Mouse (Mus musculus): Measurements from ENCODE around the gene Gpr68. TPM values are rescaled to one million over a fixed set of nuclear protein-coding genes. Genes with fewer than 3 reads are reported as not detected.

Gene Gpr68
- polyA plus RNA-seq, 1 experiment from 2014 or later: 0.55 TPM

DNA sequence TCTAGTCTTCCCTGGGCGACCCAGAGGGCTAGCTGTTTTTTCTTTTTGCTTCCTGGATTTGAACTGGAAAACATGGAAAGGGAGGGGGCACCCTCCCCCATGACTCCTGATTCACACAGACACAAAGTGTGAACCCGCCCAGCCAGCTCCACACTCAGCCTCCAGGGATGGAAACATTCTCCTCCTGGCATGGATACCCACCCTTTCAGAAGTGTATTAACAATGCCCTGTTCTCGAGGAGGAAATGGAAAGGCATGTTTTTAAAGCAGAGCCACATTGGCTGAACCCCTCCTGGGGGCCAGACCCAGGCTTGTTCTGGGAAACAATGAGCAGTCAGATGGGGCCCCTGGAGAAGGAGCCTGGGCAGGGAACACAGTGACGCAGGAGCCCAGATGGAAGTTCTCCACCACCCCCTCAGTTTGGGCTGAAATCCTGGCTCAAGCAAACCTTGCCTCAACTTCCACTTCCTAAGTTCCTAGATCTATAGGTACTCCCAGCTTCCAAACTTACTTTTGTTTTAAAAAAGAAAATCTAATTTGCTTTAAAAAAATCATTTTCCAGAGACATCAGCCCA is 39.9 kb downstream of the Gpr68 start:
- WGBS: 56% methylated on average over 4 of the region's 4 CpGs
- no peak for ATAC-seq

DNA sequence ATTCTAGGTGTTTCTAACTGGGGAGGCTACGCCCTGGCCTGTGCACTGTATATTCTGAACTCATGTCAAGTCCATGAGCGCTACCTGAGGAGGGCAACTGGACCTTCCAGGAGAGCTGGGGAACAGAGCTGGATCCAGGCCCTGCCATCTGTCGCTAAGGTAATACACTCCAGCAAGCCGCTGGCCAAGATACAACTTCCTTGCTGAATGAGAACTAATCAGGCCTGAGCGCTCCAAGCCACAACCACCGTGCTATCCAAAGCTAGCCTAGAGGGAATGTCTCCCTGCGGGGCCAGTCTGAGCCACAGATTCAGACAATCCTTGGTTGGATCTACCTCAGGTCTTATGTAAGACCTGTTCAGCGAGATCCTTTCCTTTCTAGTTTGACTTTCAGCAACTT is 40.9 kb downstream of the Gpr68 start:
- 86% methylated on average over 8 of the region's 8 CpGs for WGBS
- Histone ChIP-seq H3K9ac (ENCODE audit: low read length) (no peak overlapping the region), H3K4me3 (ENCODE audit: low read depth, low read length) (no peak overlapping the region), H3K4me2 (ENCODE audit: low read length) (no peak overlapping the region), H3K4me1 (ENCODE audit: control insufficient read depth, insufficient read depth, low read length) (peaks cover 4% of the 10 kb centered on the region; the same call in 1 of the 2 replicates), H3K36me3 (ENCODE audit: control insufficient read depth, insufficient read depth, low read length) (no peaks in the 10 kb centered on the region), H3K9me3 (replicated peaks; ENCODE audit: control insufficient read depth, low read length) (no peaks in the 10 kb centered on the region), H3K27me3 (replicated peaks; ENCODE audit: control insufficient read depth, insufficient read depth, low read length) (no peaks in the 10 kb centered on the region), H3K27ac (ENCODE audit: low read depth, low read length) (no peak overlapping the region)
- ATAC-seq: no peak
- DNase-seq (ENCODE audit: low spot score): no peak

More for the DNA sequence above, 39.9 kb downstream of the Gpr68 start:
- no peaks in the 10 kb centered on the region for H3K9me3 ChIP-seq (replicated peaks; ENCODE audit: control insufficient read depth, low read length)
- no peak overlapping the region for H3K27ac ChIP-seq (ENCODE audit: low read depth, low read length)
- no peak for DNase-seq (ENCODE audit: low spot score)
- no peak overlapping the region for H3K4me2 ChIP-seq (ENCODE audit: low read length)
- H3K4me3 ChIP-seq (ENCODE audit: low read depth, low read length): no peak overlapping the region
- no peak overlapping the region for H3K9ac ChIP-seq (ENCODE audit: low read length)
- peaks cover 4% of the 10 kb centered on the region; the same call in 1 of the 2 replicates for H3K4me1 ChIP-seq (ENCODE audit: control insufficient read depth, insufficient read depth, low read length)
- H3K36me3 ChIP-seq (ENCODE audit: control insufficient read depth, insufficient read depth, low read length): no peaks in the 10 kb centered on the region
- no peaks in the 10 kb centered on the region for H3K27me3 ChIP-seq (replicated peaks; ENCODE audit: control insufficient read depth, insufficient read depth, low read length)

DNA sequence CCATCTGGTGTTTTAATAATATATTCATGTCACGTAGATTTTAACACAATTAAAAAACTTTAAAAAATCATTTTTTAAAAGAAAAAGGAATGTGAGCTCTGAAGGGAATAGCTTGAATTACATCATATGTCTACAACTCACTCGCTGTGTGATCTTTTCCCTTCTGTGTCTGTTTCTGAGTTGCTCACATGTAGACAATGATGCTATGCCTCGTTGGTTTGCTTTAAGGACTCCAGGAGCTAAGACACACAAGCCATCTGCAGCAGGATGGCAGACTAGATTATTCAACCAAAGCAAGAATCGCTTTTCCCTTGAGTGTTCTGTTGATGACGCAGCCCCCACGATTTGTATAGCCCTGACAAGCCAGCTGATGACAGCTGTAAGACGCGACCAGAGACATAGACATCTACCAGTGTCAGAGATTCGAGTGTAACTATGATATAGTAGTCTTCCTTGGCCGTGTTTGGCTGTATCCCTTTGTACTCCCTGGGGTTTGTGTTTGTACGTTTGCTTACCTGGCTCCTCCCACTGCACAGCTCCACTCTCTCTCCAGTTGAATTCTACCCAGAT is 42.4 kb downstream of the Gpr68 start:
- no peak for DNase-seq (ENCODE audit: low spot score)

DNA sequence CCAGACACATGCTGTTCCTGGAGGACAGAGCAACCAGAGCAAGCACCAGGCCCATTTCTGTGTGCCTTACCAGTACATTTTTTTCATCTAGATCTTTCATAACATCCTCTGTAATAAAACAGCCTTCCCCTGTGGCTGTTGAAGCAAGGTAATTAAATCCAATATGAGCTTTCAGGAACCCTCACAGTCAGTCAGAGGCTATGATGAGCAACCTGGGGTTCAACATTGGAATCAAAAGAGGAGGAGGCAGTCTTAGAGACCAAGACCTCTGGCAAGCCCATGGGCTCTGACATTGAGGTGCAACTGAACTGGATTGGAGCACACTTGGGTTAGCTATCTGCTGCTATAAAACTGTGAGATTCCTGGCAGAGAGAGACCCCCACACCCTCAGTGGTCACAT is 42.9 kb downstream of the Gpr68 start:
- H3K9me3 ChIP-seq (replicated peaks; ENCODE audit: control insufficient read depth, low read length): no peaks in the 10 kb centered on the region

More for the DNA sequence above, 42.4 kb downstream of the Gpr68 start:
- H3K27ac ChIP-seq (ENCODE audit: low read depth, low read length): no peak overlapping the region
- ATAC-seq: no peak
- peaks cover 4% of the 10 kb centered on the region; the same call in 1 of the 2 replicates for H3K4me1 ChIP-seq (ENCODE audit: control insufficient read depth, insufficient read depth, low read length)
- H3K4me3 ChIP-seq (ENCODE audit: low read depth, low read length): no peak overlapping the region
- 77% methylated on average over 11 of the region's 11 CpGs for WGBS
- H3K9ac ChIP-seq (ENCODE audit: low read length): no peak overlapping the region
- H3K4me2 ChIP-seq (ENCODE audit: low read length): no peak overlapping the region
- no peaks in the 10 kb centered on the region for H3K9me3 ChIP-seq (replicated peaks; ENCODE audit: control insufficient read depth, low read length)
- no peaks in the 10 kb centered on the region for H3K27me3 ChIP-seq (replicated peaks; ENCODE audit: control insufficient read depth, insufficient read depth, low read length)
- H3K36me3 ChIP-seq (ENCODE audit: control insufficient read depth, insufficient read depth, low read length): no peaks in the 10 kb centered on the region

DNA sequence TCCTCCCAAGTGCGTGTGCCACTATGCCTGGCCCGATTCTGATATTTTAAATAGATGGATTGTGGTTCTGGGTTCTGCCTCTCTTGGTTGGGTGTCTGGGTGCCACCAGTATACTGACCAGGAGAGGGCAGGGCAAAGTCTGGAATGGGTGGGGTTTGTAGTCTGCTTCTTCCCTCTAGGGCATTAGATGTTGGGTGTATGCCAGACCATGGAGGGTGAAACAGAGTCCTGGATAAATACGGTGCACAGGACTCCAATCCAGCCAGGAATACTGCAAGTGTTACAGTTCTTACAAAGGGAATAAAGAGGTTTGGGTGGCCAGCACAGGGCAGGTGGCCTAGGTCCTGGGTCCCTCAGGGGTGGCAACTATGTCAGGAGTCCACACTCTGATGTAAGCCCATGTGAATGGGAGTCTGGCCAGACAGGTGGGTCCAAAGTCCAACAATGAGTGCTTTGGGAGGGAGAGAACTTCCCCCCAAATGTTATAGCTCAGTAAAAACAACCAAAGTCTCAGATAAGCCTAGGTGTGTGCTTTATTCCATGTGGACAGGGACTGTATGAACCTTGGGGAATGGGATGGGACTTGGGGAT is 45.0 kb downstream of the Gpr68 start:
- Histone ChIP-seq H3K9ac (ENCODE audit: low read length) (no peak overlapping the region), H3K9me3 (replicated peaks; ENCODE audit: control insufficient read depth, low read length) (no peaks in the 10 kb centered on the region), H3K4me3 (ENCODE audit: low read depth, low read length) (no peak overlapping the region), H3K36me3 (ENCODE audit: control insufficient read depth, insufficient read depth, low read length) (no peaks in the 10 kb centered on the region), H3K4me1 (ENCODE audit: control insufficient read depth, insufficient read depth, low read length) (peaks cover 1% of the 10 kb centered on the region; the same call in 1 of the 2 replicates), H3K27ac (ENCODE audit: low read depth, low read length) (no peak overlapping the region), H3K4me2 (ENCODE audit: low read length) (no peak overlapping the region), H3K27me3 (replicated peaks; ENCODE audit: control insufficient read depth, insufficient read depth, low read length) (no peaks in the 10 kb centered on the region)
- 87% methylated on average over 3 of the region's 3 CpGs for WGBS
- DNase-seq (ENCODE audit: low spot score): no peak
- ATAC-seq: no peak

More for the DNA sequence above, 42.9 kb downstream of the Gpr68 start:
- H3K4me3 ChIP-seq (ENCODE audit: low read depth, low read length): no peak overlapping the region
- H3K27ac ChIP-seq (ENCODE audit: low read depth, low read length): no peak overlapping the region
- peaks cover 4% of the 10 kb centered on the region; the same call in 1 of the 2 replicates for H3K4me1 ChIP-seq (ENCODE audit: control insufficient read depth, insufficient read depth, low read length)
- H3K36me3 ChIP-seq (ENCODE audit: control insufficient read depth, insufficient read depth, low read length): no peaks in the 10 kb centered on the region
- DNase-seq (ENCODE audit: low spot score) (no peak), ATAC-seq (no peak)
- no peak overlapping the region for H3K4me2 ChIP-seq (ENCODE audit: low read length)
- H3K9ac ChIP-seq (ENCODE audit: low read length): no peak overlapping the region
- H3K27me3 ChIP-seq (replicated peaks; ENCODE audit: control insufficient read depth, insufficient read depth, low read length): no peaks in the 10 kb centered on the region

DNA sequence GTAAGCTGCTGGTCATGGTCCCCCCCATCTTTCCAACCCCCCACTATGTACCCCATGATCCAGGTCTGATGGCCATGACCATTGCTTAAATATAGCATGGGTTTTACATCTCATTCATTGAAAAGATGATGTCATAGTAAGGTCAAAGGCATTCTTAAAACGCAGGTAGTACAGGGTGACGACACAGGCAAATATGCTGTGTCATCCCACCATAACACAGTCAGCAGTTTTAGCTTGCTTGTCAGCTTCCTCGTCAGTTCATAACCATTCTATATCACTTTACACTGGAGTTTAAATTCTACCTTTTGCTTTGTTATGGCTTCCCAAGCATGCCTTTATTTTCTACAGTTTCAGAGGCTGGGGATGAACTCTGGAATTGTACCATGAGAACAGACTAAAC is 45.7 kb downstream of the Gpr68 start:
- no peaks in the 10 kb centered on the region for H3K36me3 ChIP-seq (ENCODE audit: control insufficient read depth, insufficient read depth, low read length)
- no peak for DNase-seq (ENCODE audit: low spot score)
- no peak overlapping the region for H3K9ac ChIP-seq (ENCODE audit: low read length)
- no peak overlapping the region for H3K4me3 ChIP-seq (ENCODE audit: low read depth, low read length)
- H3K9me3 ChIP-seq (replicated peaks; ENCODE audit: control insufficient read depth, low read length): no peaks in the 10 kb centered on the region
- no peaks in the 10 kb centered on the region for H3K4me1 ChIP-seq (ENCODE audit: control insufficient read depth, insufficient read depth, low read length)
- no peak for ATAC-seq
- H3K27ac ChIP-seq (ENCODE audit: low read depth, low read length): no peak overlapping the region
- WGBS: 94% methylated on average over 3 of the region's 3 CpGs
- no peak overlapping the region for H3K4me2 ChIP-seq (ENCODE audit: low read length)
- no peaks in the 10 kb centered on the region for H3K27me3 ChIP-seq (replicated peaks; ENCODE audit: control insufficient read depth, insufficient read depth, low read length)

DNA sequence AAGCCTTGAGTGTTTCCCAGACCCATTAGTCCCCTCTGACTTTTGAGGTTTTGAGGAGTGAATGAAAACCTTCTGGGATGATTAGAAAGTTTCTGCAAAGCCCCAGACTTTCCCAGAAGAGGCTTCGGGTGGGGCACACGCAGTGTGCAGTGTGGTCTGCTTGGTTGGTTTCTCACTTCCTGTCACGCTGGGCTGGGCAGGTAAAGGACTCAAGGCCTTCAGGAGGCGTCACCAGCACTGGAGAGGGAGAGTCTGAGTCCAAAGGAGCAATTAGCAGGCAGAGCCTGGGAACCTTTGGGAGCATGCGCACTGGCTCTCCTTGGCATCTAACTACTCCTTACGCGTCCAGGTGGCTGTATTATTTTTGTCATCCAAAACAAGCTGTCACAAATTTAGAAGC is 50.2 kb downstream of the Gpr68 start:
- Histone ChIP-seq H3K27ac (ENCODE audit: low read depth, low read length) (no peak overlapping the region), H3K9me3 (replicated peaks; ENCODE audit: control insufficient read depth, low read length) (no peaks in the 10 kb centered on the region), H3K9ac (ENCODE audit: low read length) (no peak overlapping the region), H3K36me3 (ENCODE audit: control insufficient read depth, insufficient read depth, low read length) (no peaks in the 10 kb centered on the region), H3K4me1 (ENCODE audit: control insufficient read depth, insufficient read depth, low read length) (no peaks in the 10 kb centered on the region), H3K27me3 (replicated peaks; ENCODE audit: control insufficient read depth, insufficient read depth, low read length) (no peaks in the 10 kb centered on the region), H3K4me2 (ENCODE audit: low read length) (no peak overlapping the region), H3K4me3 (ENCODE audit: low read depth, low read length) (no peak overlapping the region)
- DNase-seq (ENCODE audit: low spot score): no peak
- ATAC-seq: no peak
- 78% methylated on average over 7 of the region's 7 CpGs for WGBS

DNA sequence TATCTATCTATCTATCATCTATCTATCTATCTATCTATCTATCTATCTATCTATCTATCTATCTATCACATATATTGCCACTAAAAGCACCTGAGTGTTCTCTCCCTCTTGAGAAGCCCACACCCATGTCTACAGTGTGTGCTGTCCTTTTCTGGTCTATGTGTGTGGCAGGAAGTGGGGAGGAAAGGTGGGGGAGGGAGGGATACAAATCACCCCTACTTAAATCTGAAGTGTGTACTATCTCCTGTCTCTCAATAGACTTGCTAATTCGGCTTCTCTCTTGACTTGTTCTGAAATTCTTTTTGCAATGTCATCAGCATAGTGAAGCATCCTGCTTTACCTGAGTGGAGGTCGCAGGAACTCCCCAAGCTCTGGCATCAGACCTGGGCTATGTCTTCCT is 51.7 kb downstream of the Gpr68 start:
- DNase-seq (ENCODE audit: low spot score) (no peak), ATAC-seq (no peak)
- Histone ChIP-seq H3K36me3 (ENCODE audit: control insufficient read depth, insufficient read depth, low read length) (no peaks in the 10 kb centered on the region), H3K4me2 (ENCODE audit: low read length) (no peak overlapping the region), H3K9ac (ENCODE audit: low read length) (no peak overlapping the region), H3K27ac (ENCODE audit: low read depth, low read length) (no peak overlapping the region), H3K4me3 (ENCODE audit: low read depth, low read length) (no peak overlapping the region), H3K9me3 (replicated peaks; ENCODE audit: control insufficient read depth, low read length) (no peaks in the 10 kb centered on the region), H3K27me3 (replicated peaks; ENCODE audit: control insufficient read depth, insufficient read depth, low read length) (no peaks in the 10 kb centered on the region), H3K4me1 (ENCODE audit: control insufficient read depth, insufficient read depth, low read length) (no peaks in the 10 kb centered on the region)
- WGBS: 92% methylated on average over 2 of the region's 2 CpGs

DNA sequence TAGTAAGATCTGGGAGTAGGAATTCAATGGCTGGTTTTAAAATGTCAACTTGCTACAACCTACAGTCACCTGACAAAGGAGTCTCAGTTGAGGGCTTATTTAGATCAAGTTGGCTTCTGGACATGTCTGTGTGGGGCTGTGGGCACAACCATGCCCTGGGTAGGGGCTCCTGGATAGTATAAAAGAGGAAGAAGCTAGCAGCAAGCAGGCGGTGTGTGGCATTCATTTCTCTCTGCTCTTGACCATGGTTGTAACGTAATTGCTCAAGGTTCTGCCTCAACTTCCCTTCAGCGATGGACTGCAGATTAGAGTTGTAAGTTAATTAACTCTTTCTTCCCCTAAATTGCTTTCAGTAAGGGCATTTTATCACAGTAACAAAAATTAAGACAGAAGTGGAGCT is 55.6 kb downstream of the Gpr68 start:
- Histone ChIP-seq H3K9me3 (replicated peaks; ENCODE audit: control insufficient read depth, low read length) (no peaks in the 10 kb centered on the region), H3K27ac (ENCODE audit: low read depth, low read length) (no peak overlapping the region), H3K27me3 (replicated peaks; ENCODE audit: control insufficient read depth, insufficient read depth, low read length) (no peaks in the 10 kb centered on the region), H3K36me3 (ENCODE audit: control insufficient read depth, insufficient read depth, low read length) (no peaks in the 10 kb centered on the region), H3K4me2 (ENCODE audit: low read length) (no peak overlapping the region), H3K4me1 (ENCODE audit: control insufficient read depth, insufficient read depth, low read length) (no peaks in the 10 kb centered on the region), H3K4me3 (ENCODE audit: low read depth, low read length) (no peak overlapping the region), H3K9ac (ENCODE audit: low read length) (no peak overlapping the region)
- no peak for DNase-seq (ENCODE audit: low spot score)
- ATAC-seq: no peak
- 87% methylated on average over 3 of the region's 3 CpGs for WGBS

Measured in forebrain, embryonic 14.5 days (tissue).